ENCODE assay signal across 39 mouse cellular contexts in the genomic region with DNA sequence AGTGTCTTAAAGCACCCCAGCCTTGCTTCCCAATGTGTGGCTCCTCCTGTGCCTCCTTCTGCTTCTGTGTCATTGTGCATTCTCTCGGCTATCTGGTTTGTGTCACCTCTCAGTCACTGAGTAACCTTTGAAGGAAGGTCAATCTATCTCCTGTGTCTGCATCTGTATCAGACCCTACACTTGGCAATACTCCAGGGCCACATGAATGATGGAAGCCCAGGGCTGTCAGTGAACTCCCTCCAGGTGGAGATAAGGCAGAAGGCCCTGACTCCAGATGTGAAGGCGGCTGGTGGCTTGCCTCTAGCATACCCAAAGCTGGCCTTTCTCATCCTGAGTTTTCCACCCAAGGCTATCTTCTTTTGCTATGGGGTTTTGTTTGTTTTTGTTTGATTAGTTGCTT. TPM values are rescaled to one million over a fixed set of nuclear protein-coding genes. Genes with fewer than 3 reads are reported as not detected.
A peak's percentile ranks its signal among the peaks of the same experiment; 100 is the strongest.
DNase-seq lines count a peak whose midpoint lies in the region; ATAC-seq and TF ChIP-seq lines count a peak whose summit lies in the region.
"Had no signal": no experiment of that assay in that cellular context is flagged by ENCODE, and none has a peak within 500 bp of the region (broad histone marks: within the 10 kb centered on the region; RNA-seq: fewer than 3 reads in every experiment).

No protein-coding gene starts in this region.

- peaks cover 16% of the 10 kb centered on the region for H3K27me3 ChIP-seq in heart, embryonic 13.5 days (replicated peaks)

- no peak overlapping the region for H3K9ac ChIP-seq in heart, embryonic 13.5 days
- H3K9ac ChIP-seq: embryonic facial prominence, embryonic 12.5 days; forebrain, embryonic 12.5 days; forebrain, postnatal 0 days; heart, embryonic 15.5 days; hindbrain, embryonic 13.5 days; liver, embryonic 13.5 days; neural tube, embryonic 12.5 days had no signal

- peak; percentile 5; the same call in 1 of the 2 replicates for ATAC-seq in heart, embryonic 13.5 days (ENCODE audit: extremely low read depth, insufficient number of reproducible peaks, low FRiP score, low TSS enrichment)
- ATAC-seq in megakaryocyte progenitor cell, adult 5-6 weeks (replicated peaks; ENCODE audit: poor library complexity): peak; percentile 87
- ATAC-seq: forebrain, postnatal 0 days had no signal

- H3K4me3 ChIP-seq in heart, embryonic 13.5 days: no peak overlapping the region
- H3K4me3 ChIP-seq in layer of hippocampus, adult 2 months: no peak overlapping the region
- H3K4me3 ChIP-seq: embryonic facial prominence, embryonic 12.5 days; forebrain, embryonic 12.5 days; heart, embryonic 15.5 days; hindbrain, embryonic 13.5 days; left cerebral cortex, adult 2 months; liver, embryonic 13.5 days; myocyte; neural tube, embryonic 12.5 days had no signal

- no peak for TF ChIP-seq CTCF in layer of hippocampus, adult 2 months (conservative IDR thresholded peaks at IDR 0.05)

- H3K4me1 ChIP-seq in heart, embryonic 13.5 days: peaks cover 12% of the 10 kb centered on the region
- H3K4me1 ChIP-seq: embryonic facial prominence, embryonic 12.5 days; forebrain, embryonic 12.5 days; neural tube, embryonic 12.5 days had no signal

- no peak overlapping the region for H3K4me2 ChIP-seq in heart, embryonic 13.5 days
- H3K4me2 ChIP-seq: embryonic facial prominence, embryonic 12.5 days; forebrain, embryonic 12.5 days; heart, embryonic 15.5 days; hindbrain, embryonic 13.5 days; liver, embryonic 13.5 days; midbrain, embryonic 11.5 days; neural tube, embryonic 12.5 days had no signal

- intact Hi-C loops in left cerebral cortex, postnatal 14 days (cut with DNase I): no loop called here

- H3K9me3 ChIP-seq in heart, embryonic 13.5 days: no peaks in the 10 kb centered on the region
- H3K9me3 ChIP-seq: embryonic facial prominence, embryonic 12.5 days; forebrain, embryonic 12.5 days; G1E; heart, embryonic 15.5 days; hindbrain, embryonic 13.5 days; liver, embryonic 13.5 days; neural tube, embryonic 12.5 days had no signal

- H3K36me3 ChIP-seq in heart, embryonic 13.5 days: no peaks in the 10 kb centered on the region
- H3K36me3 ChIP-seq: embryonic facial prominence, embryonic 12.5 days; forebrain, embryonic 12.5 days; G1E; hindbrain, embryonic 13.5 days; liver, embryonic 13.5 days; neural tube, embryonic 12.5 days had no signal

- DNase-seq in adrenal gland, postnatal 14 days: peak; percentile 25
- DNase-seq in adrenal gland, postnatal 10 days: no peak
- no peak for DNase-seq in heart, adult 8-10 months (ENCODE audit: low spot score)
- DNase-seq in MEL-GATA-1-ER (ENCODE audit: extremely low read depth, low read depth): peak; percentile 50
- DNase-seq in layer of hippocampus, adult 2 months (ENCODE audit: low spot score in 2 of 2): no peak
- no peak for DNase-seq in left cerebral cortex, postnatal 14 days (ENCODE audit: low spot score in 2 of 2)
- DNase-seq: cerebellum, adult 9-10 months; cerebellum, postnatal 36 days; embryo, embryonic 11 days; forebrain, postnatal 0 days; kidney, adult 11 months; kidney, postnatal 14 days; left cerebral cortex, postnatal 4 days; liver, embryonic 13.5 days; lung, adult 2 months; lung, postnatal 10 days; right cerebral cortex, adult 18-20 months; spleen, adult 18-20 months; thymus, postnatal 14 days had no signal

- H3K27ac ChIP-seq in heart, embryonic 13.5 days (replicated peaks): no peak overlapping the region
- no peak overlapping the region for H3K27ac ChIP-seq in layer of hippocampus, adult 2 months
- H3K27ac ChIP-seq: embryonic facial prominence, embryonic 12.5 days; forebrain, embryonic 12.5 days; heart, embryonic 15.5 days; hindbrain, embryonic 13.5 days; left cerebral cortex, adult 2 months; liver, embryonic 13.5 days; macrophage; neural tube, embryonic 12.5 days had no signal

- WGBS in heart, embryonic 13.5 days: 12% methylated on average over 2 of the region's 2 CpGs

RNA-seq across cellular contexts. Expression of gene Fbxo39, which starts 5.3 kb away (rescaled TPM):
- total RNA-seq in adrenal gland, postnatal 14 days (2021): not detected in 2 replicates
- total RNA-seq in adrenal gland, postnatal 10 days (2021): not detected
- polyA plus RNA-seq in heart, embryonic 13.5 days (2015; fragmentation: Nextera tagmentation; extraction: Ambion mirVana): not detected in 2 replicates
- total RNA-seq in heart, adult 8-10 months (2022): not detected
- not detected in 2 replicates for total RNA-seq in megakaryocyte progenitor cell, adult 5-6 weeks (2015)
- not detected in 2 replicates for total RNA-seq in megakaryocyte progenitor cell, adult 5-6 weeks (2017)
- total RNA-seq in layer of hippocampus, adult 2 months (2021): not detected
- not detected for total RNA-seq in left cerebral cortex, postnatal 14 days (2021)
- total RNA-seq: forebrain, postnatal 0 days; gastrocnemius, adult 8-10 months; gastrocnemius, postnatal 4 days; layer of hippocampus, adult 18-20 months; layer of hippocampus, postnatal 14 days; left cerebral cortex, adult 2 months; left cerebral cortex, postnatal 4 days; midbrain, postnatal 0 days had no signal
- polyA plus RNA-seq: embryonic facial prominence, embryonic 12.5 days; forebrain, embryonic 12.5 days; forebrain, postnatal 0 days; G1E; heart, embryonic 15.5 days; hindbrain, embryonic 13.5 days; kidney, embryonic 14.5 days; limb, embryonic 14.5 days; liver, embryonic 13.5 days; macrophage; midbrain, embryonic 11.5 days; midbrain, postnatal 0 days; neural tube, embryonic 12.5 days; stomach, embryonic 16.5 days had no signal

RNA-seq across cellular contexts. Expression of gene Xaf1, which starts 7.6 kb away (rescaled TPM):
- total RNA-seq in adrenal gland, postnatal 14 days (2021): 15.3 and 16.5 TPM in 2 replicates
- 10 to 100 TPM; 13.3 to 16.8 TPM for total RNA-seq in adrenal gland, postnatal 10 days (2021)
- polyA plus RNA-seq in heart, embryonic 13.5 days (2015; fragmentation: Nextera tagmentation; extraction: Ambion mirVana): 5.7 and 6.8 TPM in 2 replicates
- total RNA-seq in heart, adult 8-10 months (2022): 10 to 100 TPM in 1 of 4 experiments, 1 to 10 TPM in 3; 9.1 to 11.5 (median 9.2) TPM
- total RNA-seq in megakaryocyte progenitor cell, adult 5-6 weeks (2015): 7.2 and 16.1 TPM in 2 replicates
- 3.5 and 17.4 TPM in 2 replicates for total RNA-seq in megakaryocyte progenitor cell, adult 5-6 weeks (2017)
- 1 to 10 TPM; 4.2 to 5.2 TPM for total RNA-seq in layer of hippocampus, adult 2 months (2021)
- total RNA-seq in left cerebral cortex, postnatal 14 days (2021): 1 to 10 TPM; 1.9 to 2.9 TPM

RNA-seq across cellular contexts. Expression of gene Slc13a5, which starts 42.0 kb away (rescaled TPM):
- 0.11 and 0.15 TPM in 2 replicates for total RNA-seq in adrenal gland, postnatal 14 days (2021)
- 1 to 10 TPM in 1 of 2 experiments, under 1 TPM in 1; 0.15 to 1.4 TPM for total RNA-seq in adrenal gland, postnatal 10 days (2021)
- polyA plus RNA-seq in heart, embryonic 13.5 days (2015; fragmentation: Nextera tagmentation; extraction: Ambion mirVana): 0.11 and 0.12 TPM in 2 replicates
- not detected for total RNA-seq in heart, adult 8-10 months (2022)
- 0.12 TPM in 1 of 2 replicates, not detected in the other for total RNA-seq in megakaryocyte progenitor cell, adult 5-6 weeks (2015)
- 0.24 and 0.25 TPM in 2 replicates for total RNA-seq in megakaryocyte progenitor cell, adult 5-6 weeks (2017)
- 1 to 10 TPM; 6.6 to 7.5 TPM for total RNA-seq in layer of hippocampus, adult 2 months (2021)
- 10 to 100 TPM; 17.2 to 24.0 TPM for total RNA-seq in left cerebral cortex, postnatal 14 days (2021)
- total RNA-seq: gastrocnemius, adult 8-10 months had no signal
- polyA plus RNA-seq: forebrain, embryonic 12.5 days; G1E; liver, embryonic 13.5 days; lung, adult 2 months; macrophage had no signal

RNA-seq across cellular contexts. Expression of gene Tekt1, which starts 53.3 kb away (rescaled TPM):
- total RNA-seq in adrenal gland, postnatal 14 days (2021): not detected in 2 replicates
- under 1 TPM in 1 of 2 experiments, not detected in 1; 0.21 TPM for total RNA-seq in adrenal gland, postnatal 10 days (2021)
- 0.47 and 0.55 TPM in 2 replicates for polyA plus RNA-seq in heart, embryonic 13.5 days (2015; fragmentation: Nextera tagmentation; extraction: Ambion mirVana)
- total RNA-seq in heart, adult 8-10 months (2022): under 1 TPM in 1 of 4 experiments, not detected in 3; 0.28 TPM
- not detected in 2 replicates for total RNA-seq in megakaryocyte progenitor cell, adult 5-6 weeks (2015)
- total RNA-seq in megakaryocyte progenitor cell, adult 5-6 weeks (2017): not detected in 2 replicates
- 1 to 10 TPM; 2.0 to 3.3 TPM for total RNA-seq in layer of hippocampus, adult 2 months (2021)
- total RNA-seq in left cerebral cortex, postnatal 14 days (2021): 1 to 10 TPM; 1.3 to 1.7 TPM
- total RNA-seq: G1E had no signal
- polyA plus RNA-seq: G1E; liver, embryonic 13.5 days; macrophage; myocyte had no signal

Comparison
In these comparisons a context has a peak if more than half of its experiments do, and no peak if none do; other contexts are left out.
1. DNase-seq: peak in adrenal gland, postnatal 14 days (single experiment) and MEL-GATA-1-ER (single experiment); none in adrenal gland, postnatal 10 days (single experiment), heart, adult 8-10 months (single experiment), layer of hippocampus, adult 2 months (0 of 2) and left cerebral cortex, postnatal 14 days (0 of 2).